Mouse (Mus musculus) kidney, adult 2 months (tissue): ENCODE measurements around the gene Emp1.

Experiments
- CTCF ChIP-seq: fragments of 200-500 bp; conservative IDR thresholded peaks from 2 replicates; pipeline ENCODE4 v1.5.1; 2011; ENCODE audit warnings: low read depth, mild to moderate bottlenecking, control low read depth, low read length, moderate library complexity, mixed read lengths; ENCODE audit not compliant: insufficient read depth, insufficient read length
- POLR2A ChIP-seq: fragments of 200-500 bp; IDR thresholded peaks from one replicate; pipeline ENCODE4 v1.6.1; 2011; ENCODE audit warnings: low read depth, low read length, control low read depth

DNA sequence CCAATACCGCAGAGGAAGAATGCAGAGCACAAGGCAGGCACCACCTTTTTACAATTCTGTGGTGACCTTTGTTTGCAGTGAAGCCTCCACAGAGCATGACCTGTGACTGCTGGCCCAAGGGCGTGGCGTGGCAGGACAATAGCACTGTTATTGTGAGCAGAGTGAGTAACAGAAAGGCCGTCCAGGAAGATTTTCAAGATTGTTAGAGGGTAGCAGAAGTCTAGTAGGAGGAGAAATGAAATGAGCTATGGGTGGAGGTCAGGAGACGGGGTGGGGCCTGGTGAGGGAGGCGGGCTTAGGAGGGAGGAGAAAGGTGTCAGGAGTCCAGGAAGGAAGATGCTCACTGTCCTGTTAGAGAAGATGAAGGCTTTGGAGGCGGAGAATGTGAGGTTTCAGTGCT lies 39.6 kb upstream of the Emp1 start:
- TF ChIP-seq CTCF, result no peak
- TF ChIP-seq POLR2A, result no peak
